Mouse (Mus musculus): ENCODE measurements at regions not wholly inside any gene's neighbourhood (a gene's known extent, or its start where the extent isn't known, plus 50 kb on each side); places are given as distances from the start of the nearest gene placed in this dataset.

DNA sequence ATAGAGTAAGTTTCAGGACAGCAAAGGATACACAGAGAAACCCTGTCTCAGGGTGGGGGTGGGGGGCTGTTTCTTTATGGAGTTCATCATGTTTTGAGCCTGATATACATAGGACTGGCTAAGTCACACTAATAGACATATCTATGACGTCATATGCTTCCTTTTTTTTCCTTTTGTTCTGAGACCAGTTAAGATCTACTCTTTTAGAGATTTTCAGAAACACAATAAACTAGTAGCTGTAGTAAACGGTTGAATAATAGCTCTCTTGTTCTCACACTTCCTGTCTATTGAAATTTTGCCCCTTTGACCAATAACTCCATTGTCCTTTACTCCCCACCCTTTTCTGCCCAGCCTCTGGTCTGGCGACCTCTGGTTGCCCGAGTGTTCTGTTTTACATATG, 382.6 kb upstream of the Jarid2 start:
- DNase-seq (ENCODE audit: low spot score) = no peak

DNA sequence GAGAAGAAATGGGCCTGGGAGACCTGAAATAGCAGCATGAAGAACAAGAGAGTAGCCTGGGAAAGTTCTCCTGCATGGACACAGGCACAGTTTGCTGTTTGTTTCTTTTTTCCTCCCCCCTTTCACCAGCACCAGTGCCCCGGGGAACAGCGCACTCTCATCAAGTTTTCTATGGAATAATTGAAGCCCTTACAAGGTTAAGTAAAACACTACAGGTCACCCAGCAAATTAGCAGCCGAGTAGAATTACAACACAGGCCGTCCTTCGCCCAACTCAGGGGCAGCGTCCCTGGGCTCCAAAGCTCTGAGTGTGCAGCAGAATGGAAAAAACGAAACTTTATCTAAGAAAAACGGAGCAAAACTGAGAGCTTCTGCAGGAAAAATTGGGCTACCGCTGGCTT, 381.6 kb upstream of the Jarid2 start:
- no peak for DNase-seq (ENCODE audit: low spot score)

DNA sequence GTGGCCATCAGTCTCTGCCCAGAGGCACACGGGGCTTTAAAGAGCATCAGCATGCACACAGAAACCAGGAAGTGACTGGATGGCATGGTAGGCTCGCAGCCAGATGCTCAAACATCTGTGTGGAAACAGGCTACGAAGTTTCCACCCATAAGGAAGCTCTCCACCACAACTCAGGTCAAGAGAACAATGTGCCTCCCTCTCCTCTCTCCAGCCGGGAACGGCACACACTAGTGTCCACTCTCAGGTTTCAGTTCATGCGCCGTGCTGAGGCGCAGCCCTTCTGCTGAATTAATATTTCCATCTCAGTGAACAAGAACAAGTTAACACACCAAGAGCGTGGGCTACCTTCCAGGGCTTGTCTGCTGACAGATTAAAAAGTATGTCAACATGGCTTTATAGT, 375.4 kb upstream of the Jarid2 start:
- DNase-seq (ENCODE audit: low spot score) = peak; percentile 24

DNA sequence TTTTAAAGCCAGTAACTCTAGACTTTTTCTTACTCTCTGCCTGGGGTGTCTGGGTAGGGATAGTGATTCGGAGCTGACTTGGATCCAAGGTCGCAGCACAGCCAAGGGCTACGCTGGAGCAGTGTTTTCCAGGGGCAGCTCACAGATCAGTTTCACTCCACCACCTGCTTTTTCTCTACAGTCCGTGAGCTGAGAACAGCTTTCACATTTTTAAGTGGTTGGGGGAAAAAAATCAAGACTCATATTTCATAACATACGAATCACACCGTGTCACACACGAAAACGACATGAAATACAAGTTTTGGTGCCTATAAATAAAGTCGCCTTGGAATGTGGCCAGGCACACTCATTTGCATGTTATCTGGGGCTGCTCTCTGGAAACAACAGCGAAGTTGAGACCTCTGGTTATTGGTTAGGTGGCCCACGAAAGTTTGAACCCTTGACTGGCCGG, 373.5 kb upstream of the Jarid2 start:
- DNase-seq (ENCODE audit: low spot score) = no peak

DNA sequence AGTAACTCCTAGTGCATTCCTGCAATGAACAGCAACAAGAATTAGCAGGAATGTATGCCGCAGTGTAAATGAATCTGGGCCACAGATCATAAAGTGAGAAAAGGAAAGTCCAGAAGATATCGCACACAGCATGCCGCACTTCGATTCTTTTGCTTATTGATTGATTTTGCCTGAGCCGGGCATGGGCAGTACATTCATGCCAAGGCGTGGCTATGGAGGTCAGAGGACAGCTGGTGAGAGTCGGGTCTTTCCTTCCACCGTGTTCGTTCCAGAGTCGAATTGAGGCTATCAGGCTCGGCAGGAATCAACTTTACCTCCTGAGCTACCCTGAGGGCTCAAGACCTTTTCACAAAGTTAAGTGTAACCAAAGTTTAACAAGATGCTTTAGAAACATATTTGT, 372.3 kb upstream of the Jarid2 start:
- DNase-seq (ENCODE audit: low spot score) = no peak

DNA sequence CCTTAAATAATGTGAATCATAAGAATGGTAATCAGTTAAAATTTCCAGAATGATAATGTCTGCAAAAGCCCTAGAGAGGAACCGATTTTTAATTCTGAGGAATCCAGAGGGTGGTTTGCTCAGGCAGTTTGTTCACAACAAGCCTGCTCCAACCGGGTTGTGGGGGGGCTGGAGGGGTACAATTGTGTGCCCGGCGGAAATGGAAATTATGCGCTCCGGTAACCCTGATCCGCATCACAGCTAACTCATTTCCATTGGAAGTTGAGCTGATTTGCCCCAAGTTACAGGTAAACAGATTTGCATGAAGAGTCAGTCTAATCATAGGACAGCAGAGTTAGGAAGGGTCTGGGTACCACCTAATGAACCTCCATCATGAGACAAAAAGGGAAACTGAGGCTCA, 369.9 kb upstream of the Jarid2 start:
- no peak for DNase-seq (ENCODE audit: low spot score)

DNA sequence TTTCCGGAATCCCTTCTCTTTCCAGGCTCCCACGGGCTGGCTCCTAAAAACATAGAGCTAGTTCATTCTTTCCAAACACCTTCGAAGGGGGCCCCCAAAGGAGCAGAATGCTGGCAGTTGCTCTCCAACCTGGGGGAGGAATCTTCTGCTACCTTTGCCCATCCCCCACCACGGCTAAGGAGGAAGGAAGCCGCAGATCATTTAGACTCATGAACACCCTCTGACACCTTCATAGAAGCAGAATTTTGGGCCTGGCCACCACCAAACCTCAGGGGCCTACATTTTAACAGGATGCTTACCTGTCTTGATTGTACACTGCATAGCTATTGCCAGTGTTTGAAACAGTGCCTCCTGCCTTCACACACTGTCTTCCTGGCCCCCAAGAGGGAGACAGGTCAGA, 369.3 kb upstream of the Jarid2 start:
- no peak for DNase-seq (ENCODE audit: low spot score)

DNA sequence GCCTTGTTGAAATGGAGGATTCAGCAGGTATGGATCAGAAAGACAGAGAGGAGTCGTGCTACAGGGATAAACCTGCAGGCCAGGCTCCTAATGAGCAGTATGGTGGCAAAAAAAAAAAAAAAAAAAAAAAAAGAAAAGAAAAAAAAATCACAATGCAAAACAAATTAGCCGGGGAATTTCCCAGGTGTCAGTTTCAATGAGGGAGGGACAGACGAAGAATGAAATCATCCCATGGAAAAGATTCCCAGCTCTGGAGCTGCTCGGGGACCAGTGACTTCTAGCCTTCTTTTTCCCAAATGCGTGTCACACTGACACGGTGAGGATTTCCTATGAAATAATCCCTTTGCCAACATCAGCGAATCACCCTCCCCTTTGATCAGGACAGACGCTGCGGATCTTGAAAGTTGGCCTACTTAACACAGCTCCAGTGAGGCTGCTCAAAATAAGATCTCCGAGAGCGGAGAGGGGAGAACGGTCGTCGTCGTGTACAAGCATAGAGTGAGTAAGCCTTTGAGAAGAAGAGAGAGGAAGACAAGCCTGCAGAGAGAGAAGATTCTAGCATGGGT, 368.5 kb upstream of the Jarid2 start:
- DNase-seq (ENCODE audit: low spot score) = no peak

DNA sequence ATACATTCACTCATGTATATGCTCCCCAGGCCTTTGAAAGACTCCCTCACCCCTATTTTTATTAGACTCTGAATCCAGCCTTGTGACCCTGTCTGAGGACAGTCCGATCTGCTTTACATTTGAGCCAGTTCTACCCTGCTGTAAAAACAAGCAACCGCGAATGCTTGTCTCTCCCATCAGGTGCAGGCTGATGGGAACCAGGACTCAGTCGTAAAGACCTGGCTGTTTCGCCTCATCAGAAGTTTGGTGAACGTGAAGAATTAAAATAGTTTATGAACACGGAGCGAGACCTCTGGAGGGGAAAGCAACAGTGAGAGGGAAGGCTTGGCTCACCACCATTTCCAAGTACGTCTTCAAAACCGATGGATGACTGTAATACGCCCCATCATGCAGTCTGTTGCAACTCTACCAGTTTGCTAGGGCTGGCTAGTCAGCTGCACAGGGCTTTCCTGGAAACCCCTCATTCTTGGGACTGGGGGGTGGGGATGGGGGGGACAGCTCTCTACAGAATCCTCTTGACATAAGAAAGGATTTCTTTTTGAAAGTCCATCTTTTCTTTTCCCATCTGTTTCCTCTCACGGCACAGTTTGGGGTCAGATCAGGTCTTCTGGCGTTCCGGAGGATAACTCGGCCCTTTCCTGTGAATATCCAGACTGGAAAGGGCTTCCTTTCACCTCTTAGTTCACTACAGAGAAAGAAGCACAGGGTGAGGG, 366.8 kb upstream of the Jarid2 start:
- DNase-seq (ENCODE audit: low spot score) = no peak

DNA sequence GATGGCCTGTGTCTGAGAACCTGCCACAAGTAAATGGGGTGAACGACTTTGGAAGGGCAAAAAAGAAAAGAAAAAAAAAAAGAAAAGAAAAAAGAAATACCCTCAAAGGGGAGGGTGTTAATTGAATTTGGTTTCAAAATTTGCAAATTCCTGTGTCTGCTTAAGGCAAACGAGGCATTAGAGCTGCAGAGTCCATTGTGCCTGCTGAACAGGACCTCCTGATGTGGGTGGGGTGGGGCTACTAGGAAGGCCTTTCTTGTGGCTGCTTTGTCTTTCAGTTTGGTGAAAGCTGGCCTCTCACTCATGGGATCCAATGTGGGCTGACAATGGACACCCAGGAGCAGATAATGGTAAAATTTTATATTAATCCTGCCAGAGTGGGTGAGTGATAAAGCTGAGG, 366.3 kb upstream of the Jarid2 start:
- DNase-seq (ENCODE audit: low spot score) = no peak

DNA sequence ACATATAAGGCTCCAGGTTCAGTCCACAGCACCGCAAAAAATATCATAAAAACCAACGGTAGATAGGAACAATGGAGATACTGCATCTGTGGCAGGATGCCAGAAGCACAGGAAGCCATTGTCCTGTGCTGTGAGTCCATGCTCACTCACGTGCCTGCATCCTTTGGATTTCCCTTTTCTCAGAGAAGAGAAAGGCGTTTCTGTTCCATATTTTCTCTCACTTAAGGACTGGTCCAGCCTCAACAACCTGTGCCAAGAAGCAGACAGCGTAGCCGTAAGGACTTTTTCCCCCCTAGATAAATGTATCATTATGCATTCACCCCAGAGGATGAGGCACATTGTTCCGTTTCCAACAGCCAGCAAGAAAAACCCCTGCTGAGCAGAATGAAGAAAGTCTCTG, 360.0 kb upstream of the Jarid2 start:
- DNase-seq (ENCODE audit: low spot score) = no peak

DNA sequence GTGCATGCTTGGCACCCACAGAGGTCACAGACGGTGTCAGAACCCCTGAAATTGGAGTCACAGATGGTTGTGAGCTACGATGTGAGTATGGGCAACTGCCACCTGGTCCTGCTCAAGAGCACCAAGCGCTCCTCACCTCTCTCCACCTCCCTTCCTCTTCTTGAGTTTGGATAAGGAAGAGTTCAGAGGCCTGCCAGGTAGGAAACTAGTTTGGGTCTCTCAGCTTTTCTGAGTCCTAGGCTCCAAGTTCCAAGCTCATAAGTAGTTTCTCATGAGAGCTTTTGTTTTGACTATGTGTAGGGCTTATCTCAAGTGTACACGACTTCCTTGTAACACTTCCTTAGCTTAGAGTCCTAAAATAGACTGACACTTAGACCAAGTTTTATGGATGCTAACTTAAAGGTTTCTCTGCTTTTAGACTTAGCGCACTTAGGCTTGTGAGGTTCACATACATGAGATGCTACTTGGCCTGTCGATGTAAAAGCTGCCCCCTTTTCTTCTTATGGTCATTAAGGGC, 356.9 kb upstream of the Jarid2 start:
- DNase-seq (ENCODE audit: low spot score) = peak; percentile 28

DNA sequence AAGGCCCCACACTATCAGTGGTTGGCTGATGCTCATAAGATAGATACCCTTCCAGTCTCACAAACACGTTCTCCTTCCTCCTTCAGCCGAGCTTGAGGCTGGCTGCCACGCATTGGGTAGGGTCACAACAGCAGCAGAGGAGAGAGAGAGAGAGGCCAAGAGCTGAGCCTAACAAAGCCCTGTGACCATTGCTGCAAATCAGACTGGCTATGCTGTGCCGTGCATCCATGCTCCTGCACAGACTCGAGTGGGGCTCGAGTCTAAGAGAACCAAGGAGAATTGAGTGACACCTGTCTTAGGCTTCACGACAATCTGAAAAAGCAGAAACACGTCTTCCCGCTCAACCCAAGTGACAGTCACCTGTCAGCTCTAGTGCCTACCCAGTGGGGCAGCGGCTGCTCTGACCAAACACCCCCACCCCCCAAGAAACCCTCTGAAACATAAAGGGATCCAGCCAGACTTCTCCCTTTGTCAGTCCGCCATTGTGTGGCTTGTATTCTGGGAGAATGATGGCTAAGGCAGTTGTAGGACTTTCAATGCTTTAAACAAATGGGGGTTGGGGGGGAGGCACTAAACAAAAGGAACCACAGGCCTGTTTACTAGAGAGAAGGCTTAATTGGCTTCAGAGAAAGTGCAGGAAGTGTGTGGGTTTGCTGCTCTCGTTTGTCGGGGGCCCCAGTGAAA, 353.7 kb upstream of the Jarid2 start:
- no peak for DNase-seq (ENCODE audit: low spot score)

DNA sequence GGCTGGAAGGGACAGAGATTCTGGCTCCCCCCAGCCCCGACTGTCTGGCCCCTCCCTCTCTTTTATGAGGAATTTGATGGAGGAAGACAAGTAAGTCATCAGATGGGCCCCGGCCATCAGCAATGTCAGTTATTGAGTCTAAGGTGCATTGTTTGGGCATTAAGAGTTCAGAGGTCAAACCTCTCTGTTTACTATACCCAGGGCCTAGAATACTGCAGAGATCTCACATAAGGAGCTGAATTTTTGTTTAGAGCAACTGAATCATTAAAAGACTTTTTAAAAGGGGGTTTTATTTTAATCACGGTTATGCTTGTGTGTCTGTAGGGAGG, 353.1 kb upstream of the Jarid2 start:
- DNase-seq (ENCODE audit: low spot score) = no peak

DNA sequence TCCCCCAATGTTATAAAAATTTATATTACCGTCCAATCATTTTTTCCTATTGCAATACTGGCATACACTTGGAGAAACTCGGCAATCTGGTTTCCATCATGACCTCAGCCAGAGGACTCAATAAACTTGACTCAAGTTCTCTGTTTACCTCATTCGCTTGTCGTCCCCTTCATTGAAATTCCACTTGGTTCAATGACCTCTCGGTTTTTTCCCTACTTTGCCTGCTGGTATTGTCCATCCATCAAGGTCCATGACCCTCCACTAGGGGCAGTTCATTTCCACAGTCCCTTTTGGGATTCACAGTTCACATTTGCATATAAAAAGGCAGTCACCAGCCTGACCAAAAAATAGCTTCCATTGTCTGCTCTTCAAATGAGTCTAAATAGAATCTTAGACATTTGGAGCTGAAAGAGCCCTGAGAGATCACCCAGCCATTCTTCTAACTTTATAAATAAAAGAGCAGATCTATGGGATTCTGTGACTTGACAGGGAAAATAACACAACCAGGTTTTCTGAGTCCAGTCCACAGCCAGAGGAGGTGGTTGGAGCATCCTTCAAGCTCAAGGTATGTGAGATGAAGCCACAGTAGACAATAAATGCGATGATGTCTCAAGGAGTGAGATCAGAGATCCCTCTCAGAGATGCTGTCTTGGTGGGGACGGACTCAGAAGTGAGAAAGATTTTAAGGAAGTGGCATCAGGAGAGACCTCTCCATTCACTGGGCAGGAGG, 347.4 kb upstream of the Jarid2 start:
- peak; percentile 59 for DNase-seq (ENCODE audit: low spot score)

DNA sequence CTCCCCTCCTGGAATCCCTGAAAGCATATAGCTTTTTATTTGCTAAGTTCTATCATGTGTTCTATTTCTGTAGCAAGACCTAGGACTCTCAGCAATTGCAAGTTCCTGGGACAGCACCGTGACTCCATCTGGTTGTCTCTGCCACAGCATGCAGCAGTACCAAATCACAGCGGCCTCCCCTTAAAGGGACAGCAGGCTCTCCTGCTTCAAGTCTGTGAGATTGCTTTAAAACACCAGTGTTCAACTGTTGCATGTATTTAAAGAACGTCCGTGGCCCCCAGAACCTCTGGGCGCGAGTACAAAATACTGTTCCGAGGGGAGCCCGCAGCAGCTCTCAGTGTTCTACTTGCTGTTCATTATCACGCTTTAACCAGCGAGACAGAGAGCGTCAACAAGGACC, 346.0 kb upstream of the Jarid2 start:
- DNase-seq (ENCODE audit: low spot score) = no peak

DNA sequence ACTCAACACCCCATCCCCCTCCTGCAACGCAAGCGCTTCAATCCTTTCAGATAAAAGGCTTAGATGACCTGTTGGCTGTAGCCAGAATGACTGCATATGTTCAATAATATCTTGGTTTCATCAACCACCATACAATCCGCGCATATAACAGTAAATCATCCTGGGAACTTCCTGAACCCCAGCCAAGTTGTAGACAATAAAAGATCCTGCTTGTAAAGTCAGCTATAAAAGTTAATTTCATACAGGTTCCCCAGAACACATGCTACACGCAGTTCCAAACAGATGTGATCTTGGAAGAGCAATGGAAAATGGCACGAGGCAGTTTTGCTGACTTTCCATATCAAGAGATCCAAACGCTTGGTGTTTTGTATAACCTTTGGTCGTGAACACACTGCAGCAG, 342.5 kb upstream of the Jarid2 start:
- no peak for DNase-seq (ENCODE audit: low spot score)

DNA sequence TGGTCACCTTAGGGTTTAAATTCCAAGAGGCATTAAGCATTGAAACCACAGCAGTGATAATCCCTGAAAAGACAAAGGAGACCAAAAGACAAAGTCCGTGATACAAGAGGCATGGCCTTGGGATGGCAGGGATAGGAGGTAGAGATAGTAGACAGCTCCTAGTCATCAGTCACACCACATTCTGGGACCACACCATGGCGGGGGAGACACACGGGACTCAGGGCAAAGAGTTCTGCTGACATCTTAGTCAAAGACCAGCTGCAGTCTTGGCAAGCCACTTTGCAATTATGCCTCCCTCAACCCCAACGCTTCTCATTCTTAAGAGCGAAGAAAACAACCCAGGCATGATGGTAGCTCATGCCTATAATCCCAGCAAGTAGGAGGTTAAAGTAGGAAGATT, 339.6 kb upstream of the Jarid2 start:
- DNase-seq (ENCODE audit: low spot score) = no peak

DNA sequence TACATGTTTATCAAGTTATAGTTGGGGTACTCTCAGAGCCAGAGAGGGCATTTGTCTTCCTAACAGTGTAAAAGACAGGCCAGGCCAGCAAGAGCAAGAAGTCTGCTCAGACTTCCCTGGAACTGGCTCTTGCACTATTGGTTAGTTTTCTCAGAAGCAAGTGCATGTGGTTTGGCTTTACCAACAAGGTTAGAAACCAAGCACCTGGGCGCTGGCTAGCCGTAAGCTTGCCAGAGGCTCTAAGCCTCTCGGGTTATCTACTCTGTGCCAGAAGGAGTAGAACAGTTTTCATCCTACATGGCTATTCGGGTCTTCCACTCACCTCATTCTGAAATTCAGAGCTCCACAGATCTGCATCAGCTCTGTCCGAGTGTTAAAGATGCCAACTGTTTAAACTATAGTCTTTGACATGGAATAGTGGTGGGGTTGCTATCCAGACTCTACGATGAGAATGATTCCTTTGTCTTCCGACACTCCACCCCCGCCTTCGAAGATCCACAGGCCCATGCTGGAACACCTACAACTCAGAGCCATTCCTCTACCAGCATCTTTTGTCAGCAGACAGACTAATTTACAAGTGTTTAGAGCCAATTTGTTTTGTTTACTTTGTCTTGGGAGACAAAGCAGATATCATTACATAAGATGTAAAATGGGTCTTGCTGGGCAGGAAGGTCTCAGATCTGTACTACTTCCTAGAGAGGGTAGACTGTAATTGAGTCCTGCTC, 338.4 kb upstream of the Jarid2 start:
- DNase-seq (ENCODE audit: low spot score) = no peak

DNA sequence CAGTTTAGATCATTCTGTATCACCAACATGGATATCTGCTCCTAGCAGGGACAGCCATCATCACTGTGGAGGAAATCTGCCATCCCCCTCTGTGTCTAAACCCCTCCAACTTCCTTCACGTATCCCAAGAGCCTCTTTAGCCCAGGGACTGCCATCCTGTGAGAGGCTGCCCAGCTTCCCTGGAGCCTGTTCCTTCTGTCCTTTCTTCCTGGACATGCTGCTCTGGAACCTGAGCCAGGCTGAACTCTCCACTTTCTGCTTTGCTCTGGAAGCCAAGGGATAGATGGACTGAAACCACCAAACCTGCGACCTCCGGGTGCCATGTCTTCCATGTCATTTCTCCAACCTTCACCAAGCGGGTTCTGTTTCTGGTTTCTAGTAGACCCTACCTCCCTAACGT, 335.3 kb upstream of the Jarid2 start:
- no peak for DNase-seq (ENCODE audit: low spot score)

DNA sequence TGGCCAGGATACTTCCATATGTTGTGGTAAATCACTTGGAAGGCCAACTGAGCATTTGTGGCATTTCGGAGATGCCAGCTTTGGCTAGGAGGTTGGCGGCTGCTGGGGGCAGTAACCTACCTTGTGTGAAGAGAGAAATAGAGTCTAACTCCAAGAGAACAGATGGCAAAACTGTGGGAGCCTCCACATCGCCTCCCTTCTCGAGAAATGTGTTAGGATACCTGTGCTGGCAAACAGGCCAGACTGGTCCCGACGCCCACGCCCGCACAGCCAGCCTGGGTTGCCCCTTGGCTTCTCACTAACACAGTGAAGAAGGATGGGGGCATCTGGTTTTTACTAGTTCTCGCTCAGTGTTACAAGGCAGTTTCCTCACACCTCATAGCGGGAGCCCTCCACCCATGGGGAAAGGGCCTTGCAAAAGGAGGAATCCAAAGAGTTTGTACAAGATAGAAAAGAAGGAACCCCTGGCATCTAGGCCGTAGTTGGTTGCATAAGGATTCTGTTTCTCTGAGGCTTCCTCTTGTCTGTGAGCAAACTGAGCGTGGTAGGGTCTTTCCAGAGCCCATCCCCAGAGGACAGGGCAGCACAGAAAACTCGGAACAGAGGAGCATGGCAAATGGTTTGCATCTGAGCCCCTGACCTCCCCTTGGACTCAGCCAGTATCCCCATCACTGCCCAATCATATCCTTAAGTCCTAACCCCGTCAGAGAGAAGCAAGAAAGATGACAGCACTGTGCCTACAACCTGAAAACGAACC, 330.5 kb upstream of the Jarid2 start:
- no peak for DNase-seq (ENCODE audit: low spot score)

DNA sequence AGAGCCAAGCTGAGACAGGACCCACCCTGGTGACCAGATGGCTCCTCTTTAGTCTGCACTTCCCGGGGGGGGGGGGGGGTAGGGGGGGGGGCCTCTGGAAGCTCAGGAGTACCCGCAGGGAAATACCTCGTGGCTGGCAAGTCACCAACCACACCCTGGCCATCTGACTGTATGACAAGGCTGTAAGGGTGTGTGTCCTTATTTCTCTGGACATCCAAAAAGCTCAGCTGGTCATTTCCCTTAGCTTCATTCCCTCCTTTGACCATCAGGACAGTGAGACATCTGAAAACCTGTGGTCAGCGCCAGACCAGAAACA, 329.9 kb upstream of the Jarid2 start:
- no peak for DNase-seq (ENCODE audit: low spot score)

Measured in lung, postnatal 25 days (tissue).